Mouse (Mus musculus) testis, adult 2 months (tissue): ENCODE results near the gene Nol4l. TPM values are rescaled to one million over a fixed set of nuclear protein-coding genes. Genes with fewer than 3 reads are reported as not detected.

Experiments
- H3K27ac ChIP-seq: fragments of 200-500 bp; 2 replicates; pipeline ENCODE4 v1.5.1; 2012; ENCODE audit warnings: low read depth, low read length; ENCODE audit not compliant: control insufficient read depth, insufficient read depth
- H3K27me3 ChIP-seq: fragments of 200-500 bp; 2 replicates; pipeline ENCODE4 v1.6.1; 2012; ENCODE audit warnings: mild to moderate bottlenecking, low read length, moderate library complexity; ENCODE audit not compliant: control insufficient read depth, insufficient read depth
- H3K36me3 ChIP-seq: fragments of 200-500 bp; 2 replicates; pipeline ENCODE4 v1.6.1; 2012; ENCODE audit warnings: mild to moderate bottlenecking, low read length; ENCODE audit not compliant: control insufficient read depth, insufficient read depth
- H3K4me1 ChIP-seq: fragments of 200-500 bp; 2 replicates; pipeline ENCODE4 v1.6.1; 2012; ENCODE audit warnings: low read length; ENCODE audit not compliant: control insufficient read depth, insufficient read depth
- H3K4me3 ChIP-seq: fragments of 200-500 bp; 2 replicates; pipeline ENCODE4 v1.5.1; 2012; ENCODE audit warnings: low read depth, mild to moderate bottlenecking, low read length, moderate library complexity, mixed read lengths; ENCODE audit not compliant: control insufficient read depth
- CTCF ChIP-seq: fragments of 200-500 bp; IDR thresholded peaks from 2 replicates; pipeline ENCODE4 v1.5.1; 2012; ENCODE audit warnings: low read depth, mild to moderate bottlenecking, inconsistent platforms, low read length, moderate library complexity; ENCODE audit not compliant: control insufficient read depth, insufficient read depth, insufficient replicate concordance
- POLR2A ChIP-seq: fragments of 200-500 bp; IDR thresholded peaks from 2 replicates; pipeline ENCODE4 v1.6.1; 2012; ENCODE audit warnings: low read depth, mild to moderate bottlenecking, inconsistent platforms, low read length, moderate library complexity; ENCODE audit not compliant: control insufficient read depth
- polyA plus RNA-seq: library from polyadenylated mRNA; depleted of rRNA; stranded (reverse); fragments of >200 nt; gene quantifications from 2 replicates; pipeline ENCODE4 v1.2.3, GENCODE M21; 2012

Gene Nol4l
- polyA plus RNA-seq, 1 experiment, result 241 TPM

DNA sequence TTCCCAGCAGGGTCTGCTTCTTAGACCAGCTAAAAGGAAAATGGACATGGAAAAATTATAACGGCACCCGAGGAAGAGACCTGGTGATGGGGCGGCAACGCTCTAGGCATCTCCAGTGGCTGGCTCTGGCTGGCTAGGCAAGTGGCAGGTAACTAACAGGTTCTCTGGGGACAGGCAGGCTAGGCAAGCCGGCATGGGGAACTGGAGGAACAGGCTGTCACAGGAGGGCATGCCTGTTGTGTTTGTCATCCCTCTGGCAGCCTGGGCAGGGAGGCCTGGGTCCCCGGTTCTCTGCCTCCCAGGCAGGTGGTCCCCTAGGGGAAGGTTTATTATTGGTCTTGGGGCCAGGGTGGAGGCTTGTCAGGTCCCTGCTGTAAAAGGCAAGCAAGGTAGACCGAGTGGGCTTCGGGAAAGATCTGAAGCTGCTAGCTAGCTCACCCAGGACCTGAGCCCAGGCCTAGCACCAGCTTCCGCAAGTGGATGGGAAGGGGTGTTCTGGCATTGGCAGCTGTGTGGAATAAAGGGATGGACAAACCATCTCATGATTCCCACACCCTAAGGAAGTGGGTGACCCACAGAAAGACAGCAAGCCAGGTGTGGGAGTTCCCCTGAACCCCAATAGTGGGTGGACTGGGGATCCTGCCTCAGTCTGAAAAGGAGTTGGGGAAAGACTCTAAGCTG lies 2.8 kb downstream of the Nol4l start:
- TF ChIP-seq POLR2A (no peak), CTCF (no peak)
- Histone ChIP-seq H3K4me1 (peaks cover 16% of the 10 kb centered on the region), H3K27ac (no peak overlapping the region), H3K27me3 (peaks cover 2% of the 10 kb centered on the region), H3K4me3 (no peak overlapping the region; the same call in 1 of the 2 replicates), H3K36me3 (no peaks in the 10 kb centered on the region)

GRCm38 (mm10) chr2:153525906-153526311 lies 3.9 kb downstream of the Nol4l start:
- H3K4me1 ChIP-seq, result peaks cover 16% of the 10 kb centered on the region
- no peaks in the 10 kb centered on the region for H3K36me3 ChIP-seq
- H3K27me3 ChIP-seq, result peaks cover 2% of the 10 kb centered on the region
- H3K4me3 ChIP-seq, result no peak overlapping the region
- no peak overlapping the region for H3K27ac ChIP-seq
- TF ChIP-seq POLR2A, result no peak
- no peak for TF ChIP-seq CTCF

DNA sequence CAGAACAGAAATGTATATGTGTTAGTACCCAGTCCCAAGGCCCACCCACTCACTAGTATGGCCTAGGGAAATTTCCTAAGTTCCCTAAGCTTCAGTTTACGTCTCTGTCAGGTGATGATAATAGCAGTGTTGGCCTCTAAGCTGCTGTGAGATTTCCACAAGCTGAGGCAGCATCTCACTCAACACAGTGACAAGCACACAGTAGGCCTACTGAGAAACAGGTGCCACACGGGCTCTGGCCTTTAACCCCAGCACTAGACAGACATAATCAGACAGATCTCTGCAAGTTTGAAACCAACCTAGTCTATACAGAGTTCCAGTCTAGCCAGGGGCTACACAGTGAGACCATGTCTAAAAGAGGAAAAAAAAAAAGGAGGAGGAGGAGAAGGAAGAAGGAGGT lies 5.0 kb downstream of the Nol4l start:
- Histone ChIP-seq H3K27ac (no peak overlapping the region), H3K4me3 (no peak overlapping the region), H3K36me3 (no peaks in the 10 kb centered on the region), H3K4me1 (peaks cover 12% of the 10 kb centered on the region), H3K27me3 (peaks cover 2% of the 10 kb centered on the region)
- no peak for TF ChIP-seq POLR2A
- no peak for TF ChIP-seq CTCF

- H3K27ac ChIP-seq, result no peak overlapping the region
- TF ChIP-seq CTCF, result no peak
- no peak for TF ChIP-seq POLR2A
- no peaks in the 10 kb centered on the region for H3K36me3 ChIP-seq
- H3K4me3 ChIP-seq, result no peak overlapping the region
- H3K4me1 ChIP-seq, result peaks cover 9% of the 10 kb centered on the region
- peaks cover 2% of the 10 kb centered on the region for H3K27me3 ChIP-seq
Measured at GRCm38 (mm10) chr2:153523656-153524055, 6.1 kb downstream of the Nol4l start.

GRCm38 (mm10) chr2:153523143-153523542 lies 6.6 kb downstream of the Nol4l start:
- no peak overlapping the region for H3K27ac ChIP-seq
- H3K27me3 ChIP-seq, result no peaks in the 10 kb centered on the region; the same call in 1 of the 2 replicates
- H3K4me3 ChIP-seq, result no peak overlapping the region
- H3K36me3 ChIP-seq, result no peaks in the 10 kb centered on the region
- TF ChIP-seq POLR2A (no peak), CTCF (no peak)
- H3K4me1 ChIP-seq, result peaks cover 7% of the 10 kb centered on the region

GRCm38 (mm10) chr2:153522270-153522669 lies 7.5 kb downstream of the Nol4l start:
- TF ChIP-seq CTCF (no peak), POLR2A (no peak)
- Histone ChIP-seq H3K27ac (no peak overlapping the region), H3K4me1 (peaks cover under 1% of the 10 kb centered on the region; the same call in 1 of the 2 replicates), H3K27me3 (no peaks in the 10 kb centered on the region), H3K36me3 (no peaks in the 10 kb centered on the region), H3K4me3 (no peak overlapping the region)

DNA sequence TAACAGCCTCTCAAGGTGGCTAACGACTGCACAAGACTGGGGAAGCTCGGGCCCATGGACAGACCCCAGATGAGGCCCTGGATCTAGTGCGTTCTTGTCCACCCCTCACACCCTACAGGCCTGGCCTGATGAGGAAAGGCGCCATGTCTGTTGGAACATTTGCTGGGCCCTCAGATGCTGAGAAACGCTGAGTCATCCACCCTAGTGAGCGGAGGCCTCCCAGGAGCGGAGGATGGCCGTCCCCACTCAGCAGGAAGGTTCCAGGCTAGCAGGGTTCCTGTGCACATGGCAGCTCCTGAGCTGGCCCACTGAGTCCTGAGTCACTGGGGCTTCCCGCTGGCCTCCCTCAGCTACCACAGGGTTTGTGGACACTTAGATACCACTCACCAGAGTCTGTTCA lies 9.7 kb downstream of the Nol4l start:
- no peaks in the 10 kb centered on the region for H3K36me3 ChIP-seq
- no peak for TF ChIP-seq POLR2A
- TF ChIP-seq CTCF, result no peak
- H3K27ac ChIP-seq, result no peak overlapping the region
- no peaks in the 10 kb centered on the region for H3K27me3 ChIP-seq
- H3K4me3 ChIP-seq, result no peak overlapping the region
- H3K4me1 ChIP-seq, result no peaks in the 10 kb centered on the region; the same call in 1 of the 2 replicates
